Mouse (Mus musculus) CH12.LX (cell line): ENCODE measurements around the gene Nup210l. TPM values are rescaled to one million over a fixed set of nuclear protein-coding genes. Genes with fewer than 3 reads are reported as not detected.

Experiments
- DNase-seq: peaks from one replicate; pipeline ENCODE4 v3.0.0-alpha.2; 2013; ENCODE audit errors: extremely low read depth
- H3K27ac ChIP-seq: 2 replicates; pipeline ENCODE4 v1.5.1; 2012; ENCODE audit warnings: low read depth, mild to moderate bottlenecking, control low read depth, moderate library complexity; ENCODE audit not compliant: insufficient read depth
- H3K27me3 ChIP-seq: replicated peaks from 2 replicates; pipeline ENCODE3; 2012; ENCODE audit warnings: inconsistent platforms
- H3K36me3 ChIP-seq, 2 experiments: replicated peaks in 1 of 2; 2 replicates each; pipeline versions ENCODE3 to v1.6.1; 2012; ENCODE audit warnings: inconsistent platforms in 1 of 2, low read length in 1 of 2, mild to moderate bottlenecking in 1 of 2, mixed read lengths in 1 of 2, moderate library complexity in 1 of 2; ENCODE audit not compliant: control insufficient read depth in 1 of 2, insufficient read depth in 1 of 2
- H3K4me1 ChIP-seq, 2 experiments: 2 replicates each; pipeline ENCODE4 v1.6.1; 2012; ENCODE audit warnings: inconsistent platforms in 1 of 2, moderate library complexity in 1 of 2; ENCODE audit not compliant: insufficient read depth in 2 of 2, control insufficient read depth in 1 of 2
- H3K4me2 ChIP-seq: 2 replicates; pipeline ENCODE4 v1.6.1; 2012; ENCODE audit warnings: low read depth, mild to moderate bottlenecking, control low read depth; ENCODE audit not compliant: poor library complexity, insufficient read depth, severe bottlenecking
- H3K4me3 ChIP-seq, 3 experiments: fragments of 150-350 bp in 1 of 3; sonication (generic) in 1 of 3; replicated peaks in 1 of 3; 2 replicates each; pipeline versions ENCODE3 to v1.5.1; 2011 to 2012; ENCODE audit warnings: low read depth in 2 of 3, low read length in 2 of 3, mild to moderate bottlenecking in 2 of 3, moderate library complexity in 2 of 3, control low read depth in 1 of 3, improper control_type of control experiment in 1 of 3, inconsistent platforms in 1 of 3, mixed read lengths in 1 of 3; ENCODE audit not compliant: poor library complexity in 1 of 3
- H3K79me2 ChIP-seq: replicated peaks from 2 replicates; pipeline ENCODE4 v1.6.1; 2012; ENCODE audit warnings: mild to moderate bottlenecking, moderate library complexity; ENCODE audit not compliant: control insufficient read depth, poor library complexity, insufficient read depth, severe bottlenecking; ENCODE audit errors: extremely low read depth
- H3K9ac ChIP-seq: 2 replicates; pipeline ENCODE4 v1.6.1; 2012; ENCODE audit warnings: low read depth, mild to moderate bottlenecking, control low read depth, moderate library complexity; ENCODE audit not compliant: insufficient read depth
- H3K9me3 ChIP-seq: replicated peaks from 2 replicates; pipeline ENCODE3; 2012; ENCODE audit warnings: low read length, inconsistent platforms, mixed read lengths
- BHLHE40 ChIP-seq: IDR thresholded peaks from 2 replicates; pipeline ENCODE4 v1.6.1; 2011; ENCODE audit warnings: mild to moderate bottlenecking, low read depth, low read length, improper control_type of control experiment
- CHD2 ChIP-seq: IDR thresholded peaks from 2 replicates; pipeline ENCODE4 v1.6.1; 2011; ENCODE audit warnings: low read length, improper control_type of control experiment
- CTCF ChIP-seq, 2 experiments: IDR thresholded peaks in 1 of 2; conservative IDR thresholded peaks in 1 of 2; 2 replicates each; pipeline ENCODE4 v1.5.1; 2011 to 2012; ENCODE audit warnings: low read depth in 2 of 2, low read length in 2 of 2, improper control_type of control experiment in 1 of 2, inconsistent platforms in 1 of 2, mild to moderate bottlenecking in 1 of 2, moderate library complexity in 1 of 2
- E2F4 ChIP-seq: IDR thresholded peaks from 2 replicates; pipeline ENCODE4 v1.6.1; 2011; ENCODE audit warnings: low read depth, low read length, improper control_type of control experiment; ENCODE audit not compliant: insufficient replicate concordance
- ELF1 ChIP-seq: IDR thresholded peaks from 2 replicates; pipeline ENCODE4 v1.6.1; 2014; ENCODE audit warnings: low read depth, mild to moderate bottlenecking, inconsistent platforms, low read length, improper control_type of control experiment
- EP300 ChIP-seq: IDR thresholded peaks from 2 replicates; pipeline ENCODE4 v1.6.1; 2011; ENCODE audit warnings: low read length, improper control_type of control experiment
- HCFC1 ChIP-seq: IDR thresholded peaks from 2 replicates; pipeline ENCODE4 v1.6.1; 2012; ENCODE audit warnings: low read depth, mild to moderate bottlenecking, inconsistent platforms, low read length, improper control_type of control experiment
- IRF4 ChIP-seq: IDR thresholded peaks from 2 replicates; pipeline ENCODE4 v1.6.1; 2014; ENCODE audit warnings: low read depth, mild to moderate bottlenecking, inconsistent platforms, low read length, improper control_type of control experiment
- JUN ChIP-seq: IDR thresholded peaks from 2 replicates; pipeline ENCODE4 v1.6.1; 2011; ENCODE audit warnings: low read depth, mild to moderate bottlenecking, low read length, improper control_type of control experiment, moderate library complexity; ENCODE audit not compliant: insufficient read depth
- MAX ChIP-seq: IDR thresholded peaks from 2 replicates; pipeline ENCODE4 v1.6.1; 2011; ENCODE audit warnings: low read length, improper control_type of control experiment
- MAZ ChIP-seq: IDR thresholded peaks from 2 replicates; pipeline ENCODE4 v1.6.1; 2012; ENCODE audit warnings: low read depth, mild to moderate bottlenecking, inconsistent platforms, low read length, improper control_type of control experiment, moderate library complexity
- MEF2A ChIP-seq: IDR thresholded peaks from 2 replicates; pipeline ENCODE4 v1.6.1; 2014; ENCODE audit warnings: low read depth, mild to moderate bottlenecking, inconsistent platforms, low read length, improper control_type of control experiment, borderline replicate concordance
- MXI1 ChIP-seq: IDR thresholded peaks from 2 replicates; pipeline ENCODE4 v1.6.1; 2011; ENCODE audit warnings: mild to moderate bottlenecking, low read depth, low read length, improper control_type of control experiment
- MYC ChIP-seq: IDR thresholded peaks from 2 replicates; pipeline ENCODE4 v1.6.1; 2011; ENCODE audit warnings: low read depth, mild to moderate bottlenecking, improper control_type of control experiment, low read length
- NRF1 ChIP-seq: IDR thresholded peaks from 2 replicates; pipeline ENCODE4 v1.6.1; 2014; ENCODE audit warnings: low read depth, mild to moderate bottlenecking, inconsistent platforms, low read length, improper control_type of control experiment, moderate library complexity
- PAX5 ChIP-seq: IDR thresholded peaks from 2 replicates; pipeline ENCODE4 v1.6.1; 2012; ENCODE audit warnings: low read length, inconsistent platforms, mixed read lengths
- POLR2A ChIP-seq: IDR thresholded peaks from 2 replicates; pipeline ENCODE4 v1.6.1; 2011; ENCODE audit warnings: low read depth, mild to moderate bottlenecking, improper control_type of control experiment, low read length
- POLR2AphosphoS2 ChIP-seq: IDR thresholded peaks from 2 replicates; pipeline ENCODE4 v1.6.1; 2011; ENCODE audit warnings: low read depth, low read length, improper control_type of control experiment
- RAD21 ChIP-seq: IDR thresholded peaks from 2 replicates; pipeline ENCODE4 v1.6.1; 2011; ENCODE audit warnings: low read depth, mild to moderate bottlenecking, low read length, improper control_type of control experiment, moderate library complexity
- SMC3 ChIP-seq: IDR thresholded peaks from 2 replicates; pipeline ENCODE4 v1.6.1; 2011; ENCODE audit warnings: low read depth, low read length, improper control_type of control experiment
- TBP ChIP-seq: conservative IDR thresholded peaks from 2 replicates; pipeline ENCODE4 v1.6.1; 2011; ENCODE audit warnings: low read depth, low read length, improper control_type of control experiment
- TCF12 ChIP-seq: IDR thresholded peaks from 2 replicates; pipeline ENCODE4 v1.6.1; 2014; ENCODE audit warnings: low read depth, mild to moderate bottlenecking, inconsistent platforms, low read length, improper control_type of control experiment
- UBTF ChIP-seq: IDR thresholded peaks from 2 replicates; pipeline ENCODE4 v1.6.1; 2012; ENCODE audit warnings: low read depth, mild to moderate bottlenecking, inconsistent platforms, low read length, improper control_type of control experiment, moderate library complexity
- USF1 ChIP-seq: IDR thresholded peaks from 2 replicates; pipeline ENCODE4 v1.6.1; 2014; ENCODE audit warnings: low read depth, mild to moderate bottlenecking, inconsistent platforms, low read length, improper control_type of control experiment
- USF2 ChIP-seq: conservative IDR thresholded peaks from 2 replicates; pipeline ENCODE4 v1.6.1; 2011; ENCODE audit warnings: low read depth, low read length, improper control_type of control experiment
- ZC3H11A ChIP-seq: IDR thresholded peaks from 2 replicates; pipeline ENCODE4 v1.6.1; 2012; ENCODE audit warnings: low read depth, mild to moderate bottlenecking, inconsistent platforms, low read length, improper control_type of control experiment
- ZKSCAN1 ChIP-seq: IDR thresholded peaks from 2 replicates; pipeline ENCODE4 v1.6.1; 2012; ENCODE audit warnings: low read depth, inconsistent platforms, low read length, improper control_type of control experiment, borderline replicate concordance
- ZMIZ1 ChIP-seq: IDR thresholded peaks from 2 replicates; pipeline ENCODE4 v1.6.1; 2012; ENCODE audit warnings: low read depth, mild to moderate bottlenecking, inconsistent platforms, low read length, improper control_type of control experiment
- ZNF384 ChIP-seq: IDR thresholded peaks from 2 replicates; pipeline ENCODE4 v1.6.1; 2012; ENCODE audit warnings: low read depth, low read length, improper control_type of control experiment, inconsistent platforms
- dilution Hi-C: fragments of 300-500 bp; cut with MboI; formaldehyde crosslinking; loops from 2 replicates; pipeline ENCODE4 v1.14.3; 2020; ENCODE audit warnings: low sequenced_read_pairs; ENCODE audit not compliant: extremely low pct_unique_long_range_greater_than_20kb, extremely low pct_ligation_motif_present
- in situ Hi-C: fragments of 300-500 bp; cut with MboI; formaldehyde crosslinking; loops from 3 replicates; pipeline ENCODE4 v1.14.3; 2019; ENCODE audit warnings: low sequenced_read_pairs, low pct_ligation_motif_present, low pct_unique_long_range_greater_than_20kb, mixed read lengths
- polyA plus RNA-seq: library from polyadenylated mRNA; unstranded; fragments of >175 nt; gene quantifications from 2 replicates; pipeline ENCODE4 v1.2.1, GENCODE M21; 2012; ENCODE audit warnings: low read depth; ENCODE audit not compliant: insufficient read length
- total RNA-seq, 2 experiments: library from RNA; depleted of rRNA; stranded (reverse); fragments of 300-350 nt in 1 of 2; fragments of >200 nt in 1 of 2; gene quantifications; 2 replicates each; pipeline ENCODE4 v1.2.3; 2012 to 2014

The Nup210l gene
- total and polyA plus RNA-seq, 3 experiments, result 0.42 to 0.47 (median 0.43) TPM

DNA sequence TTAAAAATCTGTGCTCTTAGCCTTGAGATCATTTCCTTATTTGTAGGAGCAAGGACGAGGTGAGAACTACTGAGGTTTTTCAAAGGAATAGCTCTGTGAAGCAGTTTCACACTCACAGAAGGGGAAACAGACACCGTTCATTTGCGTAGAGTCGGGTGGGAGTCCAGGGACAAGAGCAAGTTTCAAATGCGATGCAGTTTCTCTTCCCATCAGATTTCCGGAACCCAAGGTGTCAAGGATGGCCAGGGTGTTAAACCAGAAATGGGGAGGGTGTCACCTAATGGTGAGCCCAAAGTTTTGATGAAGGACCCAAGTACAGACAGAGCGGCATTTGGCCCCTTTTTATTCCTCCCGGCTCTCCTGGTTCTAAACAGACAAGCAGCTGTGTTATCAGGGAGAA lies 127.1 kb downstream of the Nup210l start:
- no peak for TF ChIP-seq ELF1
- peak; percentile 33 for TF ChIP-seq IRF4
- TF ChIP-seq TBP, result 0 out of 2 replicates have a peak, but pooled peaks have one; percentile 10
- TF ChIP-seq ZNF384, result no peak
- 0 out of 2 replicates have a peak, but pooled peaks have one; percentile 13 for TF ChIP-seq EP300
- TF ChIP-seq TCF12, result no peak
- no peak for TF ChIP-seq UBTF
- Histone ChIP-seq H3K79me2 (peaks cover 9% of the 10 kb centered on the region), H3K27me3 (no peaks in the 10 kb centered on the region), H3K4me3 (peak overlapping the region; percentile 67 to 91 (median 72)), H3K4me1 (peaks cover 0 to 15% of the 10 kb centered on the region in 2 experiments; a peak in 2 of 4 replicates), H3K9ac (peak overlapping the region; percentile 34), H3K9me3 (peaks cover 6% of the 10 kb centered on the region), H3K27ac (peak overlapping the region; percentile 87), H3K36me3 (peaks cover 21 to 27% of the 10 kb centered on the region in 2 experiments), H3K4me2 (peak overlapping the region; percentile 52; the same call in 1 of the 2 replicates)
- dilution Hi-C loops, result no loop called here
- in situ Hi-C loops, result no loop called here
- DNase-seq, result peak; percentile 78

- dilution Hi-C loops (no loop called here), in situ Hi-C loops (no loop called here)
- Histone ChIP-seq H3K9me3 (peaks cover 6% of the 10 kb centered on the region), H3K4me3 (peak within 1 kb of the TSS; percentile 67 to 91 (median 72)), H3K4me2 (peak within 1 kb of the TSS; percentile 71), H3K79me2 (peaks cover 9% of the 10 kb centered on the region), H3K4me1 (peaks cover 0 to 15% of the 10 kb centered on the region in 2 experiments; a peak in 2 of 4 replicates), H3K9ac (peak within 1 kb of the TSS; percentile 69), H3K36me3 (peaks cover 23 to 31% of the 10 kb centered on the region in 2 experiments), H3K27ac (peak within 1 kb of the TSS; percentile 87), H3K27me3 (no peaks in the 10 kb centered on the region)
- peak; percentile 94 for DNase-seq
- TF ChIP-seq MEF2A (peak; percentile 63), PAX5 (no peak), E2F4 (peak; percentile 62; the same call in 1 of the 2 replicates), MYC (peak; percentile 67), POLR2AphosphoS2 (peak; percentile 38; the same call in 1 of the 2 replicates), POLR2A (peak; percentile 90), NRF1 (peak; percentile 95), ELF1 (peak; percentile 92), CHD2 (peak; percentile 91), JUN (no peak), MXI1 (peak; percentile 84), BHLHE40 (peak; percentile 99), ZKSCAN1 (no peak), CTCF (conservative IDR thresholded peaks at IDR 0.05 in 1 of 2, IDR thresholded peaks at IDR 0.05 in 1 of 2; ENCODE audit: low read depth in 2 of 2, low read length in 2 of 2) (no peak), TBP (no peak; the same call in none of the 2 replicates), UBTF (peak; percentile 70; the same call in 1 of the 2 replicates), EP300 (0 out of 2 replicates have a peak, but pooled peaks have one; percentile 30), USF1 (peak; percentile 87), ZNF384 (no peak), HCFC1 (peak; percentile 95), ZC3H11A (no peak), SMC3 (no peak), USF2 (peak; percentile 66), MAX (peak; percentile 77), ZMIZ1 (peak; percentile 72; the same call in 1 of the 2 replicates), RAD21 (no peak), MAZ (no peak), IRF4 (peak; percentile 47)
These were observed 127.8 kb downstream of the Nup210l start, which contains the start of gene Jtb for GRCm38 (mm10) chr3:90231507-90232333. TSS of gene Jtb (plus strand) at chr3:90231597.
